Mouse (Mus musculus) layer of hippocampus, adult 18-20 months (tissue): ENCODE measurements at regions not wholly inside any gene's neighbourhood (a gene's known extent, or its start where the extent isn't known, plus 50 kb on each side); places are given as distances from the start of the nearest gene placed in this dataset.

Source experiments
- DNase-seq, 2 experiments: peaks; one replicate each; pipeline ENCODE4 v3.0.0; 2022; ENCODE audit warnings: low spot score in 2 of 2

GRCm38 (mm10) chr3:72735011-72735410, 232.7 kb downstream of the Sis start:
- DNase-seq, result no peak

GRCm38 (mm10) chr3:72727403-72727802, 240.3 kb downstream of the Sis start:
- DNase-seq, result no peak

GRCm38 (mm10) chr3:72713806-72714205, 253.9 kb downstream of the Sis start:
- DNase-seq, result no peak

- no peak for DNase-seq
Observed at GRCm38 (mm10) chr3:72685937-72686336, 281.7 kb downstream of the Sis start.

GRCm38 (mm10) chr3:72659194-72659593, 308.5 kb downstream of the Sis start:
- DNase-seq, result no peak

GRCm38 (mm10) chr3:72630069-72630468, 337.6 kb downstream of the Sis start:
- DNase-seq, result no peak

- DNase-seq, result peak in 1 of 2 experiments; percentile 1
Observed at GRCm38 (mm10) chr3:72620802-72621201, 346.9 kb downstream of the Sis start.

GRCm38 (mm10) chr3:72619862-72620261, 347.8 kb downstream of the Sis start:
- DNase-seq, result no peak

GRCm38 (mm10) chr3:72603718-72604359, 363.8 kb downstream of the Sis start:
- DNase-seq, result peak in 1 of 2 experiments; percentile 7
